Mouse (Mus musculus): ENCODE results near the gene Palm2. TPM values are rescaled to one million over a fixed set of nuclear protein-coding genes. Genes with fewer than 3 reads are reported as not detected.
A peak's percentile ranks its signal among the peaks of the same experiment; 100 is the strongest.

The Palm2 gene
- polyA plus RNA-seq, 1 experiment from 2014 or later, result 6.8 TPM

GRCm38 (mm10) chr4:57515356-57515755 lies 81.3 kb downstream of the Palm2 start:
- H3K4me2 ChIP-seq (replicated peaks), result no peak overlapping the region
- no peak overlapping the region for H3K4me3 ChIP-seq
- H3K9ac ChIP-seq (replicated peaks), result no peak overlapping the region
- H3K9me3 ChIP-seq, result no peaks in the 10 kb centered on the region
- no peak overlapping the region for H3K27ac ChIP-seq (replicated peaks)
- no peaks in the 10 kb centered on the region for H3K4me1 ChIP-seq
- no peak for ATAC-seq (ENCODE audit: low FRiP score, low read depth)
- WGBS, result 84% methylated on average over 2 of the region's 2 CpGs
- no peaks in the 10 kb centered on the region for H3K27me3 ChIP-seq
- H3K36me3 ChIP-seq, result no peaks in the 10 kb centered on the region

- H3K4me1 ChIP-seq, result no peaks in the 10 kb centered on the region
- ATAC-seq (ENCODE audit: low FRiP score, low read depth), result no peak
- no peak overlapping the region for H3K27ac ChIP-seq (replicated peaks)
- H3K9ac ChIP-seq (replicated peaks), result no peak overlapping the region
- H3K27me3 ChIP-seq, result no peaks in the 10 kb centered on the region
- no peaks in the 10 kb centered on the region for H3K36me3 ChIP-seq
- WGBS, result 94% methylated on average over 15 of the region's 15 CpGs
- H3K4me2 ChIP-seq (replicated peaks), result no peak overlapping the region
- H3K4me3 ChIP-seq, result no peak overlapping the region
- no peaks in the 10 kb centered on the region for H3K9me3 ChIP-seq
Measured at GRCm38 (mm10) chr4:57523456-57523855, 89.4 kb downstream of the Palm2 start.

- Histone ChIP-seq H3K4me3 (no peak overlapping the region), H3K4me1 (no peaks in the 10 kb centered on the region), H3K27me3 (no peaks in the 10 kb centered on the region), H3K9me3 (no peaks in the 10 kb centered on the region), H3K9ac (replicated peaks) (no peak overlapping the region), H3K27ac (replicated peaks) (no peak overlapping the region), H3K36me3 (no peaks in the 10 kb centered on the region), H3K4me2 (replicated peaks) (no peak overlapping the region)
- 88% methylated on average over 3 of the region's 3 CpGs for WGBS
- no peak for ATAC-seq (ENCODE audit: low FRiP score, low read depth)
Measured at GRCm38 (mm10) chr4:57524461-57524860, 90.4 kb downstream of the Palm2 start.

GRCm38 (mm10) chr4:57525221-57526011 lies 91.4 kb downstream of the Palm2 start:
- Histone ChIP-seq H3K4me3 (no peak overlapping the region), H3K9ac (replicated peaks) (no peak overlapping the region), H3K9me3 (no peaks in the 10 kb centered on the region), H3K36me3 (no peaks in the 10 kb centered on the region), H3K4me1 (no peaks in the 10 kb centered on the region), H3K27ac (replicated peaks) (no peak overlapping the region), H3K4me2 (replicated peaks) (no peak overlapping the region), H3K27me3 (no peaks in the 10 kb centered on the region)
- ATAC-seq (ENCODE audit: low FRiP score, low read depth), result no peak
- 88% methylated on average over 9 of the region's 9 CpGs for WGBS

GRCm38 (mm10) chr4:57528296-57528695 lies 94.2 kb downstream of the Palm2 start:
- Histone ChIP-seq H3K27me3 (no peaks in the 10 kb centered on the region), H3K9ac (replicated peaks) (no peak overlapping the region), H3K27ac (replicated peaks) (no peak overlapping the region), H3K4me3 (no peak overlapping the region), H3K9me3 (no peaks in the 10 kb centered on the region), H3K4me2 (replicated peaks) (no peak overlapping the region), H3K4me1 (no peaks in the 10 kb centered on the region), H3K36me3 (no peaks in the 10 kb centered on the region)
- ATAC-seq (ENCODE audit: low FRiP score, low read depth), result no peak

- H3K27ac ChIP-seq (replicated peaks), result no peak overlapping the region
- ATAC-seq (ENCODE audit: low FRiP score, low read depth), result no peak
- 77% methylated on average over 6 of the region's 6 CpGs for WGBS
- H3K4me3 ChIP-seq, result no peak overlapping the region
- no peaks in the 10 kb centered on the region for H3K27me3 ChIP-seq
- H3K4me1 ChIP-seq, result peaks cover 12% of the 10 kb centered on the region; the same call in 1 of the 2 replicates
- H3K36me3 ChIP-seq, result no peaks in the 10 kb centered on the region
- no peak overlapping the region for H3K4me2 ChIP-seq (replicated peaks)
- H3K9me3 ChIP-seq, result no peaks in the 10 kb centered on the region
- no peak overlapping the region for H3K9ac ChIP-seq (replicated peaks)
Measured at GRCm38 (mm10) chr4:57533686-57534085, 99.6 kb downstream of the Palm2 start.

- WGBS, result 62% methylated on average over 6 of the region's 6 CpGs
- H3K36me3 ChIP-seq, result no peaks in the 10 kb centered on the region
- H3K4me3 ChIP-seq, result no peak overlapping the region
- ATAC-seq (ENCODE audit: low FRiP score, low read depth), result no peak
- no peaks in the 10 kb centered on the region for H3K27me3 ChIP-seq
- H3K27ac ChIP-seq (replicated peaks), result no peak overlapping the region
- no peak overlapping the region for H3K9ac ChIP-seq (replicated peaks)
- no peaks in the 10 kb centered on the region for H3K9me3 ChIP-seq
- H3K4me1 ChIP-seq, result peaks cover 12% of the 10 kb centered on the region; the same call in 1 of the 2 replicates
- H3K4me2 ChIP-seq (replicated peaks), result no peak overlapping the region
Measured at GRCm38 (mm10) chr4:57534232-57534631, 100.2 kb downstream of the Palm2 start.

- H3K4me3 ChIP-seq, result no peak overlapping the region
- H3K36me3 ChIP-seq, result no peaks in the 10 kb centered on the region
- H3K27me3 ChIP-seq, result no peaks in the 10 kb centered on the region
- peaks cover 12% of the 10 kb centered on the region; the same call in 1 of the 2 replicates for H3K4me1 ChIP-seq
- H3K9ac ChIP-seq (replicated peaks), result no peak overlapping the region
- no peak overlapping the region for H3K27ac ChIP-seq (replicated peaks)
- ATAC-seq (ENCODE audit: low FRiP score, low read depth), result no peak
- 87% methylated on average over 4 of the region's 4 CpGs for WGBS
- H3K9me3 ChIP-seq, result no peaks in the 10 kb centered on the region
- H3K4me2 ChIP-seq (replicated peaks), result no peak overlapping the region
Measured at GRCm38 (mm10) chr4:57535087-57535486, 101.0 kb downstream of the Palm2 start.

- Histone ChIP-seq H3K4me2 (replicated peaks) (no peak overlapping the region), H3K36me3 (no peaks in the 10 kb centered on the region), H3K27ac (replicated peaks) (no peak overlapping the region), H3K4me3 (no peak overlapping the region), H3K9ac (replicated peaks) (no peak overlapping the region), H3K4me1 (peaks cover 12% of the 10 kb centered on the region; the same call in 1 of the 2 replicates), H3K9me3 (no peaks in the 10 kb centered on the region), H3K27me3 (no peaks in the 10 kb centered on the region)
- WGBS, result 12% methylated on average over 4 of the region's 4 CpGs
- no peak for ATAC-seq (ENCODE audit: low FRiP score, low read depth)
Measured at GRCm38 (mm10) chr4:57538029-57538688, 104.1 kb downstream of the Palm2 start.

GRCm38 (mm10) chr4:57543692-57544256 lies 109.7 kb downstream of the Palm2 start:
- no peak overlapping the region for H3K4me3 ChIP-seq
- no peak overlapping the region for H3K27ac ChIP-seq (replicated peaks)
- peak; percentile 82 for ATAC-seq (ENCODE audit: low FRiP score, low read depth)
- H3K4me1 ChIP-seq, result peaks cover 14% of the 10 kb centered on the region
- H3K36me3 ChIP-seq, result no peaks in the 10 kb centered on the region
- no peak overlapping the region for H3K9ac ChIP-seq (replicated peaks)
- no peaks in the 10 kb centered on the region for H3K27me3 ChIP-seq
- H3K9me3 ChIP-seq, result no peaks in the 10 kb centered on the region
- H3K4me2 ChIP-seq (replicated peaks), result no peak overlapping the region
- WGBS, result 12% methylated on average over 6 of the region's 6 CpGs

GRCm38 (mm10) chr4:57547785-57548184 lies 113.7 kb downstream of the Palm2 start:
- Histone ChIP-seq H3K36me3 (no peaks in the 10 kb centered on the region), H3K4me2 (replicated peaks) (no peak overlapping the region), H3K9me3 (no peaks in the 10 kb centered on the region), H3K4me3 (no peak overlapping the region), H3K27ac (replicated peaks) (no peak overlapping the region), H3K9ac (replicated peaks) (no peak overlapping the region), H3K27me3 (no peaks in the 10 kb centered on the region), H3K4me1 (peaks cover 14% of the 10 kb centered on the region)
- 93% methylated on average over 7 of the region's 7 CpGs for WGBS
- no peak for ATAC-seq (ENCODE audit: low FRiP score, low read depth)

- 50% methylated on average over 1 of the region's 1 CpGs for WGBS
- ATAC-seq (ENCODE audit: low FRiP score, low read depth), result no peak
- Histone ChIP-seq H3K4me1 (0 out of 2 replicates have a peak, but pooled peaks cover 3% of the 10 kb centered on the region), H3K4me2 (replicated peaks) (no peak overlapping the region), H3K27me3 (no peaks in the 10 kb centered on the region), H3K9ac (replicated peaks) (no peak overlapping the region), H3K36me3 (no peaks in the 10 kb centered on the region), H3K27ac (replicated peaks) (no peak overlapping the region), H3K9me3 (no peaks in the 10 kb centered on the region), H3K4me3 (no peak overlapping the region)
Measured at GRCm38 (mm10) chr4:57550216-57550615, 116.2 kb downstream of the Palm2 start.

Data from midbrain, embryonic 12.5 days (tissue).